Mouse (Mus musculus): ENCODE results near the gene Adam15. TPM values are rescaled to one million over a fixed set of nuclear protein-coding genes. Genes with fewer than 3 reads are reported as not detected.

Gene Adam15
- 77.7 and 84.5 TPM in 2 replicates for polyA plus RNA-seq (2015; fragmentation: Nextera tagmentation; extraction: Ambion mirVana)

GRCm38 (mm10) chr3:89349869-89350501 is at the start of gene Adam15:
Gene Adam15 (minus strand): TSS chr3:89349996.

GRCm38 (mm10) chr3:89394006-89394893 is 44.5 kb upstream of the Adam15 start, which contains the start of gene Zbtb7b:
Gene Zbtb7b (minus strand): TSS chr3:89394776.

GRCm38 (mm10) chr3:89365153-89365485 is 15.3 kb upstream of the Adam15 start, which contains the start of gene Dcst1:
Gene Dcst1 (minus strand): TSS chr3:89365253.

GRCm38 (mm10) chr3:89361675-89362074 is 11.9 kb upstream of the Adam15 start, which contains the start of gene Dcst2:
Gene Dcst2 (plus strand): TSS chr3:89361975.

GRCm38 (mm10) chr3:89337721-89338578 is 11.8 kb downstream of the Adam15 start, which contains the start of gene Efna4:
Gene Efna4 (minus strand): TSS chr3:89338028.

GRCm38 (mm10) chr3:89322514-89323165 is 27.2 kb downstream of the Adam15 start, which contains the start of gene Efna3:
Gene Efna3 (minus strand): TSS chr3:89322965.

Other genes starting within 250 kb of the Adam15 start
- not detected in 2 replicates for gene Gm43738, start 248.9 kb downstream of the Adam15 start, polyA plus RNA-seq (2015; fragmentation: Nextera tagmentation; extraction: Ambion mirVana)
- gene Fdps, start 248.0 kb downstream of the Adam15 start, polyA plus RNA-seq (2015; fragmentation: Nextera tagmentation; extraction: Ambion mirVana) = 365 and 386 TPM in 2 replicates
- 0.05 and 0.23 TPM in 2 replicates for gene Pklr, start 213.9 kb downstream of the Adam15 start, polyA plus RNA-seq (2015; fragmentation: Nextera tagmentation; extraction: Ambion mirVana)
- gene Hcn3, start 189.8 kb downstream of the Adam15 start, polyA plus RNA-seq (2015; fragmentation: Nextera tagmentation; extraction: Ambion mirVana) = 33.7 and 44.1 TPM in 2 replicates
- gene Clk2, start 185.2 kb downstream of the Adam15 start, polyA plus RNA-seq (2015; fragmentation: Nextera tagmentation; extraction: Ambion mirVana) = 18.0 and 20.4 TPM in 2 replicates
- 157 and 167 TPM in 2 replicates for gene Scamp3, start 172.5 kb downstream of the Adam15 start, polyA plus RNA-seq (2015; fragmentation: Nextera tagmentation; extraction: Ambion mirVana)
- gene Fam189b, start 166.9 kb downstream of the Adam15 start, polyA plus RNA-seq (2015; fragmentation: Nextera tagmentation; extraction: Ambion mirVana) = 32.2 and 35.7 TPM in 2 replicates
- 44.1 and 48.5 TPM in 2 replicates for gene Gba, start 147.1 kb downstream of the Adam15 start, polyA plus RNA-seq (2015; fragmentation: Nextera tagmentation; extraction: Ambion mirVana)
- 43.9 and 50.6 TPM in 2 replicates for gene Thbs3, start 134.8 kb downstream of the Adam15 start, polyA plus RNA-seq (2015; fragmentation: Nextera tagmentation; extraction: Ambion mirVana)
- gene Mtx1, start 122.9 kb downstream of the Adam15 start, polyA plus RNA-seq (2015; fragmentation: Nextera tagmentation; extraction: Ambion mirVana) = 160 and 167 TPM in 2 replicates
- gene Muc1, start 120.9 kb downstream of the Adam15 start, polyA plus RNA-seq (2015; fragmentation: Nextera tagmentation; extraction: Ambion mirVana) = 0.67 and 1.2 TPM in 2 replicates
- 272 and 290 TPM in 2 replicates for gene Krtcap2, start 104.0 kb downstream of the Adam15 start, polyA plus RNA-seq (2015; fragmentation: Nextera tagmentation; extraction: Ambion mirVana)
- 48.0 and 58.9 TPM in 2 replicates for gene Trim46, start 103.7 kb downstream of the Adam15 start, polyA plus RNA-seq (2015; fragmentation: Nextera tagmentation; extraction: Ambion mirVana)
- 131 and 136 TPM in 2 replicates for gene Dpm3, start 90.6 kb downstream of the Adam15 start, polyA plus RNA-seq (2015; fragmentation: Nextera tagmentation; extraction: Ambion mirVana)
- 56.5 and 58.8 TPM in 2 replicates for gene Slc50a1, start 79.4 kb downstream of the Adam15 start, polyA plus RNA-seq (2015; fragmentation: Nextera tagmentation; extraction: Ambion mirVana)
- gene Efna1, start 68.9 kb downstream of the Adam15 start, polyA plus RNA-seq (2015; fragmentation: Nextera tagmentation; extraction: Ambion mirVana) = 7.1 and 9.8 TPM in 2 replicates
- gene Efna3, start 27.0 kb downstream of the Adam15 start, polyA plus RNA-seq (2015; fragmentation: Nextera tagmentation; extraction: Ambion mirVana) = 90.5 and 99.5 TPM in 2 replicates
- gene Efna4, start 12.0 kb downstream of the Adam15 start, polyA plus RNA-seq (2015; fragmentation: Nextera tagmentation; extraction: Ambion mirVana) = 2.2 and 2.3 TPM in 2 replicates
- gene Dcst2, start 12.0 kb upstream of the Adam15 start, polyA plus RNA-seq (2015; fragmentation: Nextera tagmentation; extraction: Ambion mirVana) = 0.26 and 0.42 TPM in 2 replicates
- 1.4 and 1.6 TPM in 2 replicates for gene Dcst1, start 15.3 kb upstream of the Adam15 start, polyA plus RNA-seq (2015; fragmentation: Nextera tagmentation; extraction: Ambion mirVana)
- 1.1 and 1.4 TPM in 2 replicates for gene Zbtb7b, start 44.8 kb upstream of the Adam15 start, polyA plus RNA-seq (2015; fragmentation: Nextera tagmentation; extraction: Ambion mirVana)
- not detected in 2 replicates for gene Lenep, start 52.8 kb upstream of the Adam15 start, polyA plus RNA-seq (2015; fragmentation: Nextera tagmentation; extraction: Ambion mirVana)
- 22.5 and 26.6 TPM in 2 replicates for gene Flad1, start 61.9 kb upstream of the Adam15 start, polyA plus RNA-seq (2015; fragmentation: Nextera tagmentation; extraction: Ambion mirVana)
- gene Cks1b, start 68.4 kb upstream of the Adam15 start, polyA plus RNA-seq (2015; fragmentation: Nextera tagmentation; extraction: Ambion mirVana) = 65.2 and 67.0 TPM in 2 replicates
- gene Shc1, start 68.4 kb upstream of the Adam15 start, polyA plus RNA-seq (2015; fragmentation: Nextera tagmentation; extraction: Ambion mirVana) = 13.9 and 16.1 TPM in 2 replicates
- gene Pygo2, start 80.2 kb upstream of the Adam15 start, polyA plus RNA-seq (2015; fragmentation: Nextera tagmentation; extraction: Ambion mirVana) = 33.8 and 34.4 TPM in 2 replicates
- 25.3 and 29.2 TPM in 2 replicates for gene Pbxip1, start 86.7 kb upstream of the Adam15 start, polyA plus RNA-seq (2015; fragmentation: Nextera tagmentation; extraction: Ambion mirVana)
- gene Pmvk, start 104.5 kb upstream of the Adam15 start, polyA plus RNA-seq (2015; fragmentation: Nextera tagmentation; extraction: Ambion mirVana) = 136 and 148 TPM in 2 replicates
- gene Kcnn3, start 170.2 kb upstream of the Adam15 start, polyA plus RNA-seq (2015; fragmentation: Nextera tagmentation; extraction: Ambion mirVana) = 9.1 and 11.3 TPM in 2 replicates

Data from neural tube, postnatal 0 days (tissue).